Mouse (Mus musculus) testis, adult 2 months (tissue): ENCODE measurements around the gene Cln3. TPM values are rescaled to one million over a fixed set of nuclear protein-coding genes. Genes with fewer than 3 reads are reported as not detected.
A peak's percentile ranks its signal among the peaks of the same experiment; 100 is the strongest.

Source experiments
- H3K27ac ChIP-seq: fragments of 200-500 bp; 2 replicates; pipeline ENCODE4 v1.5.1; 2012; ENCODE audit warnings: low read depth, low read length; ENCODE audit not compliant: control insufficient read depth, insufficient read depth
- H3K27me3 ChIP-seq: fragments of 200-500 bp; 2 replicates; pipeline ENCODE4 v1.6.1; 2012; ENCODE audit warnings: mild to moderate bottlenecking, low read length, moderate library complexity; ENCODE audit not compliant: control insufficient read depth, insufficient read depth
- H3K36me3 ChIP-seq: fragments of 200-500 bp; 2 replicates; pipeline ENCODE4 v1.6.1; 2012; ENCODE audit warnings: mild to moderate bottlenecking, low read length; ENCODE audit not compliant: control insufficient read depth, insufficient read depth
- H3K4me1 ChIP-seq: fragments of 200-500 bp; 2 replicates; pipeline ENCODE4 v1.6.1; 2012; ENCODE audit warnings: low read length; ENCODE audit not compliant: control insufficient read depth, insufficient read depth
- H3K4me3 ChIP-seq: fragments of 200-500 bp; 2 replicates; pipeline ENCODE4 v1.5.1; 2012; ENCODE audit warnings: low read depth, mild to moderate bottlenecking, low read length, moderate library complexity, mixed read lengths; ENCODE audit not compliant: control insufficient read depth
- CTCF ChIP-seq: fragments of 200-500 bp; IDR thresholded peaks from 2 replicates; pipeline ENCODE4 v1.5.1; 2012; ENCODE audit warnings: low read depth, mild to moderate bottlenecking, inconsistent platforms, low read length, moderate library complexity; ENCODE audit not compliant: control insufficient read depth, insufficient read depth, insufficient replicate concordance
- POLR2A ChIP-seq: fragments of 200-500 bp; IDR thresholded peaks from 2 replicates; pipeline ENCODE4 v1.6.1; 2012; ENCODE audit warnings: low read depth, mild to moderate bottlenecking, inconsistent platforms, low read length, moderate library complexity; ENCODE audit not compliant: control insufficient read depth
- polyA plus RNA-seq: library from polyadenylated mRNA; depleted of rRNA; stranded (reverse); fragments of >200 nt; gene quantifications from 2 replicates; pipeline ENCODE4 v1.2.3, GENCODE M21; 2012

Cln3 gene
- polyA plus RNA-seq, 1 experiment, result 42.7 TPM

- no peaks in the 10 kb centered on the region for H3K36me3 ChIP-seq
- H3K27me3 ChIP-seq, result no peaks in the 10 kb centered on the region
- TF ChIP-seq CTCF (no peak), POLR2A (no peak)
- no peak overlapping the region for H3K27ac ChIP-seq
- H3K4me1 ChIP-seq, result peaks cover 7% of the 10 kb centered on the region
- H3K4me3 ChIP-seq, result no peak overlapping the region
Observed at GRCm38 (mm10) chr7:126581661-126582060, 4.0 kb downstream of the Cln3 start.

GRCm38 (mm10) chr7:126579172-126579571 lies 6.4 kb downstream of the Cln3 start:
- Histone ChIP-seq H3K27me3 (no peaks in the 10 kb centered on the region), H3K4me1 (peaks cover 7% of the 10 kb centered on the region), H3K4me3 (no peak overlapping the region), H3K36me3 (no peaks in the 10 kb centered on the region), H3K27ac (no peak overlapping the region)
- no peak for TF ChIP-seq POLR2A
- peak; percentile 30; the same call in 1 of the 2 replicates for TF ChIP-seq CTCF

GRCm38 (mm10) chr7:126576946-126577345 lies 8.7 kb downstream of the Cln3 start:
- Histone ChIP-seq H3K27ac (no peak overlapping the region), H3K4me3 (no peak overlapping the region), H3K4me1 (no peaks in the 10 kb centered on the region), H3K27me3 (no peaks in the 10 kb centered on the region), H3K36me3 (no peaks in the 10 kb centered on the region)
- TF ChIP-seq CTCF, result peak; percentile 67; the same call in 1 of the 2 replicates
- TF ChIP-seq POLR2A, result no peak

- Histone ChIP-seq H3K36me3 (peaks cover 3% of the 10 kb centered on the region; the same call in 1 of the 2 replicates), H3K4me1 (peaks cover 2% of the 10 kb centered on the region), H3K27me3 (no peaks in the 10 kb centered on the region), H3K27ac (peak within 1 kb of the TSS; percentile 84), H3K4me3 (peak within 1 kb of the TSS; percentile 97)
- TF ChIP-seq CTCF (no peak), POLR2A (peak; percentile 91; the same call in 1 of the 2 replicates)
Observed at GRCm38 (mm10) chr7:126566094-126566765, 19.4 kb downstream of the Cln3 start, which contains the start of gene Eif3c. TSS of gene Eif3c (minus strand) at chr7:126566411.

- Histone ChIP-seq H3K4me3 (peak overlapping the region; percentile 97), H3K4me1 (peaks cover 2% of the 10 kb centered on the region), H3K27me3 (no peaks in the 10 kb centered on the region), H3K27ac (peak overlapping the region; percentile 84), H3K36me3 (peaks cover 3% of the 10 kb centered on the region; the same call in 1 of the 2 replicates)
- TF ChIP-seq CTCF (no peak), POLR2A (no peak)
Observed at GRCm38 (mm10) chr7:126565693-126566092, 19.9 kb downstream of the Cln3 start.

- no peaks in the 10 kb centered on the region for H3K4me1 ChIP-seq
- H3K27me3 ChIP-seq, result no peaks in the 10 kb centered on the region
- no peak overlapping the region for H3K27ac ChIP-seq
- peaks cover 4% of the 10 kb centered on the region for H3K36me3 ChIP-seq
- TF ChIP-seq CTCF, result no peak
- TF ChIP-seq POLR2A, result no peak
- no peak overlapping the region for H3K4me3 ChIP-seq
Observed at GRCm38 (mm10) chr7:126556635-126557034, 29.0 kb downstream of the Cln3 start.

GRCm38 (mm10) chr7:126554796-126555195 lies 30.8 kb downstream of the Cln3 start:
- Histone ChIP-seq H3K4me3 (no peak overlapping the region), H3K4me1 (no peaks in the 10 kb centered on the region), H3K36me3 (peaks cover 4% of the 10 kb centered on the region), H3K27ac (no peak overlapping the region), H3K27me3 (no peaks in the 10 kb centered on the region)
- TF ChIP-seq POLR2A (no peak), CTCF (no peak)

- H3K4me1 ChIP-seq, result no peaks in the 10 kb centered on the region
Observed at GRCm38 (mm10) chr7:126545631-126546030, 40.0 kb downstream of the Cln3 start.

More at GRCm38 (mm10) chr7:126545631-126546030, 40.0 kb downstream of the Cln3 start:
- Histone ChIP-seq H3K4me3 (no peak overlapping the region), H3K27me3 (no peaks in the 10 kb centered on the region), H3K27ac (no peak overlapping the region), H3K36me3 (no peaks in the 10 kb centered on the region; the same call in none of the 2 replicates)
- TF ChIP-seq POLR2A (no peak), CTCF (no peak)
